Mouse (Mus musculus): ENCODE data around the gene Ror1. TPM values are rescaled to one million over a fixed set of nuclear protein-coding genes. Genes with fewer than 3 reads are reported as not detected.

The Ror1 gene
- polyA plus RNA-seq, 1 experiment: 0.27 TPM

DNA sequence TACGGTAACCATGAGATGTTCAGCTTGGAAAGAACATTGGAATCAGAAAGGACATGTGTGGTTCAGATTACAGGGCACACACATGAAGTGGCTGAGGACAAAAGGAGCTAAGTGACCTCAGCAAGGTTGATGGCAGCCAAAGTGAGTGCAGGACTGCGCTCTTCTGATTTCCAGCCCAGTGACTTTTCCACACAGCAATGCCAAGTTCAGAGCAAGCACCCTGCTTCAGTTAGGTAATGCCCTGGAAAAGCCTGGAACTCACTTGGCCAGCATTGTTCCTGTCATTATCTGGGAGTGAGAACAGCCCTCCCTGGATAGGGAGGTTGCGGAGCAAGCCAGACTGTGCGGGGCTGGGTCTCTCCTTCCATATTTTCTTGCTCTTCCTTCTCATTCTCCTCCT is 299.8 kb downstream of the Ror1 start:
- Histone ChIP-seq H3K27me3 (ENCODE audit: control insufficient read depth, insufficient read depth, low read length, poor library complexity, severe bottlenecking) (no peaks in the 10 kb centered on the region), H3K9me3 (replicated peaks; ENCODE audit: control insufficient read depth, insufficient read depth, low read length, poor library complexity, severe bottlenecking) (no peaks in the 10 kb centered on the region), H3K9ac (ENCODE audit: low read depth, poor library complexity, severe bottlenecking) (no peak overlapping the region), H3K36me3 (ENCODE audit: control insufficient read depth, insufficient read depth, low read length, poor library complexity, severe bottlenecking) (no peaks in the 10 kb centered on the region), H3K27ac (ENCODE audit: insufficient read depth, low read length) (no peak overlapping the region), H3K4me1 (ENCODE audit: control insufficient read depth, insufficient read depth, low read length) (no peaks in the 10 kb centered on the region), H3K4me3 (ENCODE audit: low read depth, low read length) (no peak overlapping the region)
- TF ChIP-seq CTCF (IDR thresholded peaks at IDR 0.05; ENCODE audit: low read depth, low read length) (no peak), POLR2A (IDR thresholded peaks at IDR 0.05; ENCODE audit: insufficient read depth, low read length) (no peak), EP300 (IDR thresholded peaks at IDR 0.05; ENCODE audit: insufficient read depth, low read depth, low read length) (no peak)

DNA sequence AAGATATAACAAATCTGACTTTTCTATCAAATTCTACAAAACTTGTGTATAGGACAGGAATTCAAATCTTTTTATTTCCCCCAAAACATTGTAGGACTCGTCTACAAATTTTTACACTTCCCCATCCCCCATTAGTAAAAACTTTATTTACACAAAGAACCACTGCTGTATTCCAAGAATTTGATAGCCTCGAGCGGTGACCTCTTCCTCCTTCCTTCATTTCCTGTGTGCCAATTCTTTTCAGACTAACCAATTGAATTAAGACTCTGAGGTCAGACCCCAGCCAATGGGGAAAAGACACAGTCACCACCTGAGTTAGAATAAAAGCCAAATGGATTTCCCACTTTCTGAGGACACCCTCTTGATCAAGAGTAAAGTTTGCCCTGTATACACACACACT is 302.5 kb downstream of the Ror1 start:
- H3K36me3 ChIP-seq (ENCODE audit: control insufficient read depth, insufficient read depth, low read length, poor library complexity, severe bottlenecking): no peaks in the 10 kb centered on the region
- H3K27me3 ChIP-seq (ENCODE audit: control insufficient read depth, insufficient read depth, low read length, poor library complexity, severe bottlenecking): no peaks in the 10 kb centered on the region
- no peak overlapping the region for H3K27ac ChIP-seq (ENCODE audit: insufficient read depth, low read length)
- H3K9me3 ChIP-seq (replicated peaks; ENCODE audit: control insufficient read depth, insufficient read depth, low read length, poor library complexity, severe bottlenecking): no peaks in the 10 kb centered on the region
- no peak overlapping the region for H3K9ac ChIP-seq (ENCODE audit: low read depth, poor library complexity, severe bottlenecking)
- no peak for TF ChIP-seq POLR2A (IDR thresholded peaks at IDR 0.05; ENCODE audit: insufficient read depth, low read length)
- no peak for TF ChIP-seq EP300 (IDR thresholded peaks at IDR 0.05; ENCODE audit: insufficient read depth, low read depth, low read length)
- TF ChIP-seq CTCF (IDR thresholded peaks at IDR 0.05; ENCODE audit: low read depth, low read length): no peak
- H3K4me3 ChIP-seq (ENCODE audit: low read depth, low read length): no peak overlapping the region
- no peaks in the 10 kb centered on the region for H3K4me1 ChIP-seq (ENCODE audit: control insufficient read depth, insufficient read depth, low read length)

DNA sequence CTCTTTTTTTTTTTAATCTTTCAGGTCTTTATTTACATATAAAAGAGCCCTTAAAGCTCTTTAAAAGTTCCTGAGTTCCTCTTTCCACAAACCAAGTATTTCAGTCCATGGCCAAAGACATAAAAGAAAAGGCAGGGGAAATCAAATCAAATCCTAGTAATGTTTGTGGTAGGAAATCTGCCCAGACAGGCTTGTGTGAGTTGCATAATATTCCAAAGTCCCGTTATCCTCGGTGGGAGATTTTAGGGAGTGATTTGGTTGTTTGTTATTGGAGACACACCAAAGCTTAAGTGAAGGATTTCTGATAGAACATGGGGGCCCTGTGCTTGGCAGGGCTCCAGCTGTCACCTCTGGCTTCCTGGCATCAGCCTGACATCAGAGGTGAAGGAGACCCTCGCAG is 305.5 kb downstream of the Ror1 start:
- no peak for TF ChIP-seq EP300 (IDR thresholded peaks at IDR 0.05; ENCODE audit: insufficient read depth, low read depth, low read length)
- TF ChIP-seq POLR2A (IDR thresholded peaks at IDR 0.05; ENCODE audit: insufficient read depth, low read length): no peak
- TF ChIP-seq CTCF (IDR thresholded peaks at IDR 0.05; ENCODE audit: low read depth, low read length): no peak
- Histone ChIP-seq H3K4me1 (ENCODE audit: control insufficient read depth, insufficient read depth, low read length) (no peaks in the 10 kb centered on the region), H3K36me3 (ENCODE audit: control insufficient read depth, insufficient read depth, low read length, poor library complexity, severe bottlenecking) (no peaks in the 10 kb centered on the region), H3K9me3 (replicated peaks; ENCODE audit: control insufficient read depth, insufficient read depth, low read length, poor library complexity, severe bottlenecking) (no peaks in the 10 kb centered on the region), H3K27me3 (ENCODE audit: control insufficient read depth, insufficient read depth, low read length, poor library complexity, severe bottlenecking) (no peaks in the 10 kb centered on the region), H3K9ac (ENCODE audit: low read depth, poor library complexity, severe bottlenecking) (no peak overlapping the region), H3K27ac (ENCODE audit: insufficient read depth, low read length) (no peak overlapping the region), H3K4me3 (ENCODE audit: low read depth, low read length) (no peak overlapping the region)

DNA sequence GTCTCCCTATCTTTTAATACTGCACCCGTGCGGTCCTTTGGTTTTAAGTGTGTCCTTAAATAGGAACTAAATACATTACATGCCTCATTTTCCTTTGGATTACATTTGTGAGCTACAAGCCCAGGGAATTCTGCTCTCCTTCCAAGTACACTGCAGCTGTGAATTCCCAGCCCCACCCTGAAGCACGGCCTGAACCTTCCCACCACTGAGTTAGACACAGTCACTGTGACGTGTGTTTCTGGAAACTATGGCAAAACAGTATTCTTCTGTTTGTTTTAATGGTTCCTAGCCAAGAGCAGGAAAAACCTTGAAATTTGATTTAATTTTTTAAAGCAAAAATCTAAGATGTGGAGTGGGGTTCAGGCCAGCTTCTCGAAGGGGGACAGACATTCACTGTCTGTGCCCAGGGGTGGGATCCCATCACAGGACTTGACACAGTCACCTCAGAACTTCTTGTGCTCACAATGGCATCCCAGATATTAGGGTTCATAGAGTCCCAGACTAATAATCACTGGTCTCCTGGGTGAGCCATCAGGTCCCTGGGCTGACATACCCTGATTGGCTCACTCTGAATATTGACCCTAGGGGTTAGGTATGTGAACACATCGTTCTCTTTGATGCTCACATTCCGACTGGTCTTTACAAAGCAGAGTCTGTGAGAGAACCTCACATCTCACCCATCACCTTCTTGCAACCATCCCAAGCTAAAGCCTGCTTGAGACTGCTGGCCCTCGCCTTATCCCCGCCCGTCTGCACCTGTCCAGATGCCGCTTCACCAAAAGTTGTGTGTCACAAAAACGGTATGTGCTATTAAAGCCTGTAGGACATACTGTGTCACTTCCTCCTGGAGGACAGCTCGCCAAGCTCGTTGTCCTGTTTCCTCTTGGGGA is 306.2 kb downstream of the Ror1 start:
- Histone ChIP-seq H3K27ac (ENCODE audit: insufficient read depth, low read length) (no peak overlapping the region), H3K9ac (ENCODE audit: low read depth, poor library complexity, severe bottlenecking) (no peak overlapping the region), H3K4me3 (ENCODE audit: low read depth, low read length) (no peak overlapping the region), H3K27me3 (ENCODE audit: control insufficient read depth, insufficient read depth, low read length, poor library complexity, severe bottlenecking) (no peaks in the 10 kb centered on the region), H3K4me1 (ENCODE audit: control insufficient read depth, insufficient read depth, low read length) (no peaks in the 10 kb centered on the region), H3K36me3 (ENCODE audit: control insufficient read depth, insufficient read depth, low read length, poor library complexity, severe bottlenecking) (no peaks in the 10 kb centered on the region), H3K9me3 (replicated peaks; ENCODE audit: control insufficient read depth, insufficient read depth, low read length, poor library complexity, severe bottlenecking) (no peaks in the 10 kb centered on the region)
- no peak for TF ChIP-seq CTCF (IDR thresholded peaks at IDR 0.05; ENCODE audit: low read depth, low read length)
- TF ChIP-seq POLR2A (IDR thresholded peaks at IDR 0.05; ENCODE audit: insufficient read depth, low read length): no peak
- TF ChIP-seq EP300 (IDR thresholded peaks at IDR 0.05; ENCODE audit: insufficient read depth, low read depth, low read length): no peak

DNA sequence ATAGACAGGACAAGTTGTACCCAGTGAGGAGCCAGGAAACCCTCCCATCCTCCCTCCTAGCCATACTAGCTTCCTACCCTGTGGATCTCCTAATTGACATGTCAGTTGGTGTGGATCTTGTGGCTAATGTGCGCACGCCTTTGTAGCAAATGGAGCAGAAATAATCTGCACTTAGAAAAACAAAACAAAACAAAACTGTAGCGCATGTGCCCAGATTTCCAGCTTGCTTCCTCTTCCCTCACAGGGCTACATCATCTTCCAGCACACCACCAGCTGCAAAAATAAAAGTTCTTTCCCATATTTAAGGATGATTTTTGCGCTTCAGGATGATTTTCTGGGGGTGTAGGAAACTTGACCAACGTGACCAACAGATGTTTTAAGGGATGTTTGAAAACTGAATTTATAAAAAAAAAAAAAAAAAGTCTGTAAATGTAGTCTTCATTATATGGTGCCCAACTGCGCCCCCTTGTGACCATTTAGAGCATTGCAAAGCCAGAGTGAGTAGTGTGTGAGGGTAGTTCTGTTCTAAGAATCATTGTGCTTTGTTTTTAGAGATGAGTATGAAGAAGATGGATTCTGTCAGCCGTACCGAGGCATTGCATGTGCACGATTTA is 311.8 kb downstream of the Ror1 start:
- TF ChIP-seq EP300 (IDR thresholded peaks at IDR 0.05; ENCODE audit: insufficient read depth, low read depth, low read length): no peak
- TF ChIP-seq CTCF (IDR thresholded peaks at IDR 0.05; ENCODE audit: low read depth, low read length): no peak
- no peak for TF ChIP-seq POLR2A (IDR thresholded peaks at IDR 0.05; ENCODE audit: insufficient read depth, low read length)

DNA sequence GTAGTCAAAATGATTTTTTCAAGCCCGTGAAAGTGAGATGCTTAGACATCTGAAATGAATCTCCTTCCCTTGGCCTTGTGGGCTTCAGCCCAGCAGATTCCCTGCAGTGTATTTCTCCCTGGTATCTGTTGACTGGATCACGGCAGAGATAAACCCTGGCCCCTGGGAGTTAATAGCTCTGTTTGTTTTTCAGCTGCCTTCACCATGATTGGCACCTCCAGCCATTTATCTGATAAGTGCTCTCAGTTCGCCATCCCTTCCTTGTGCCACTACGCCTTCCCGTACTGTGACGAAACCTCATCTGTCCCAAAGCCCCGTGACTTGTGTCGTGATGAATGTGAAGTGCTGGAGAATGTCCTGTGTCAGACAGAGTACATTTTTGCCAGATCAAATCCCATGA is 313.9 kb downstream of the Ror1 start:
- no peak overlapping the region for H3K27ac ChIP-seq (ENCODE audit: insufficient read depth, low read length)
- no peak overlapping the region for H3K4me3 ChIP-seq (ENCODE audit: low read depth, low read length)
- no peaks in the 10 kb centered on the region for H3K36me3 ChIP-seq (ENCODE audit: control insufficient read depth, insufficient read depth, low read length, poor library complexity, severe bottlenecking)
- no peaks in the 10 kb centered on the region for H3K9me3 ChIP-seq (replicated peaks; ENCODE audit: control insufficient read depth, insufficient read depth, low read length, poor library complexity, severe bottlenecking)
- H3K27me3 ChIP-seq (ENCODE audit: control insufficient read depth, insufficient read depth, low read length, poor library complexity, severe bottlenecking): no peaks in the 10 kb centered on the region
- no peak overlapping the region for H3K9ac ChIP-seq (ENCODE audit: low read depth, poor library complexity, severe bottlenecking)
- H3K4me1 ChIP-seq (ENCODE audit: control insufficient read depth, insufficient read depth, low read length): peaks cover 2% of the 10 kb centered on the region
- TF ChIP-seq POLR2A (IDR thresholded peaks at IDR 0.05; ENCODE audit: insufficient read depth, low read length) (no peak), EP300 (IDR thresholded peaks at IDR 0.05; ENCODE audit: insufficient read depth, low read depth, low read length) (no peak), CTCF (IDR thresholded peaks at IDR 0.05; ENCODE audit: low read depth, low read length) (no peak)

More for the DNA sequence above, 311.8 kb downstream of the Ror1 start:
- H3K4me3 ChIP-seq (ENCODE audit: low read depth, low read length): no peak overlapping the region
- H3K36me3 ChIP-seq (ENCODE audit: control insufficient read depth, insufficient read depth, low read length, poor library complexity, severe bottlenecking): no peaks in the 10 kb centered on the region
- no peak overlapping the region for H3K27ac ChIP-seq (ENCODE audit: insufficient read depth, low read length)
- peaks cover 2% of the 10 kb centered on the region for H3K4me1 ChIP-seq (ENCODE audit: control insufficient read depth, insufficient read depth, low read length)
- no peaks in the 10 kb centered on the region for H3K9me3 ChIP-seq (replicated peaks; ENCODE audit: control insufficient read depth, insufficient read depth, low read length, poor library complexity, severe bottlenecking)
- H3K9ac ChIP-seq (ENCODE audit: low read depth, poor library complexity, severe bottlenecking): no peak overlapping the region
- no peaks in the 10 kb centered on the region for H3K27me3 ChIP-seq (ENCODE audit: control insufficient read depth, insufficient read depth, low read length, poor library complexity, severe bottlenecking)
